Mouse (Mus musculus) CH12.LX (cell line): Measurements from ENCODE around the gene Pcdh9. TPM values are rescaled to one million over a fixed set of nuclear protein-coding genes. Genes with fewer than 3 reads are reported as not detected.

Source experiments
- DNase-seq: peaks from one replicate; pipeline ENCODE4 v3.0.0-alpha.2; 2013; ENCODE audit errors: extremely low read depth
- H3K27ac ChIP-seq: 2 replicates; pipeline ENCODE4 v1.5.1; 2012; ENCODE audit warnings: low read depth, mild to moderate bottlenecking, control low read depth, moderate library complexity; ENCODE audit not compliant: insufficient read depth
- H3K27me3 ChIP-seq: replicated peaks from 2 replicates; pipeline ENCODE3; 2012; ENCODE audit warnings: inconsistent platforms
- H3K36me3 ChIP-seq, 2 experiments: replicated peaks in 1 of 2; 2 replicates each; pipeline versions ENCODE3 to v1.6.1; 2012; ENCODE audit warnings: inconsistent platforms in 1 of 2, low read length in 1 of 2, mild to moderate bottlenecking in 1 of 2, mixed read lengths in 1 of 2, moderate library complexity in 1 of 2; ENCODE audit not compliant: control insufficient read depth in 1 of 2, insufficient read depth in 1 of 2
- H3K4me1 ChIP-seq, 2 experiments: 2 replicates each; pipeline ENCODE4 v1.6.1; 2012; ENCODE audit warnings: inconsistent platforms in 1 of 2, moderate library complexity in 1 of 2; ENCODE audit not compliant: insufficient read depth in 2 of 2, control insufficient read depth in 1 of 2
- H3K4me2 ChIP-seq: 2 replicates; pipeline ENCODE4 v1.6.1; 2012; ENCODE audit warnings: low read depth, mild to moderate bottlenecking, control low read depth; ENCODE audit not compliant: poor library complexity, insufficient read depth, severe bottlenecking
- H3K4me3 ChIP-seq, 3 experiments: fragments of 150-350 bp in 1 of 3; sonication (generic) in 1 of 3; replicated peaks in 1 of 3; 2 replicates each; pipeline versions ENCODE3 to v1.5.1; 2011 to 2012; ENCODE audit warnings: low read depth in 2 of 3, low read length in 2 of 3, mild to moderate bottlenecking in 2 of 3, moderate library complexity in 2 of 3, control low read depth in 1 of 3, improper control_type of control experiment in 1 of 3, inconsistent platforms in 1 of 3, mixed read lengths in 1 of 3; ENCODE audit not compliant: poor library complexity in 1 of 3
- H3K79me2 ChIP-seq: replicated peaks from 2 replicates; pipeline ENCODE4 v1.6.1; 2012; ENCODE audit warnings: mild to moderate bottlenecking, moderate library complexity; ENCODE audit not compliant: control insufficient read depth, poor library complexity, insufficient read depth, severe bottlenecking; ENCODE audit errors: extremely low read depth
- H3K9ac ChIP-seq: 2 replicates; pipeline ENCODE4 v1.6.1; 2012; ENCODE audit warnings: low read depth, mild to moderate bottlenecking, control low read depth, moderate library complexity; ENCODE audit not compliant: insufficient read depth
- H3K9me3 ChIP-seq: replicated peaks from 2 replicates; pipeline ENCODE3; 2012; ENCODE audit warnings: low read length, inconsistent platforms, mixed read lengths
- BHLHE40 ChIP-seq: IDR thresholded peaks from 2 replicates; pipeline ENCODE4 v1.6.1; 2011; ENCODE audit warnings: mild to moderate bottlenecking, low read depth, low read length, improper control_type of control experiment
- CTCF ChIP-seq, 2 experiments: IDR thresholded peaks in 1 of 2; conservative IDR thresholded peaks in 1 of 2; 2 replicates each; pipeline ENCODE4 v1.5.1; 2011 to 2012; ENCODE audit warnings: low read depth in 2 of 2, low read length in 2 of 2, improper control_type of control experiment in 1 of 2, inconsistent platforms in 1 of 2, mild to moderate bottlenecking in 1 of 2, moderate library complexity in 1 of 2
- E2F4 ChIP-seq: IDR thresholded peaks from 2 replicates; pipeline ENCODE4 v1.6.1; 2011; ENCODE audit warnings: low read depth, low read length, improper control_type of control experiment; ENCODE audit not compliant: insufficient replicate concordance
- EP300 ChIP-seq: IDR thresholded peaks from 2 replicates; pipeline ENCODE4 v1.6.1; 2011; ENCODE audit warnings: low read length, improper control_type of control experiment
- ETS1 ChIP-seq: conservative IDR thresholded peaks from 2 replicates; pipeline ENCODE4 v1.6.1; 2012; ENCODE audit warnings: low read depth, mild to moderate bottlenecking, inconsistent platforms, low read length, improper control_type of control experiment, moderate library complexity
- GABPA ChIP-seq: IDR thresholded peaks from 2 replicates; pipeline ENCODE4 v1.6.1; 2012; ENCODE audit warnings: low read depth, low read length, improper control_type of control experiment, inconsistent platforms; ENCODE audit not compliant: insufficient replicate concordance
- HCFC1 ChIP-seq: IDR thresholded peaks from 2 replicates; pipeline ENCODE4 v1.6.1; 2012; ENCODE audit warnings: low read depth, mild to moderate bottlenecking, inconsistent platforms, low read length, improper control_type of control experiment
- IRF4 ChIP-seq: IDR thresholded peaks from 2 replicates; pipeline ENCODE4 v1.6.1; 2014; ENCODE audit warnings: low read depth, mild to moderate bottlenecking, inconsistent platforms, low read length, improper control_type of control experiment
- MAX ChIP-seq: IDR thresholded peaks from 2 replicates; pipeline ENCODE4 v1.6.1; 2011; ENCODE audit warnings: low read length, improper control_type of control experiment
- MYC ChIP-seq: IDR thresholded peaks from 2 replicates; pipeline ENCODE4 v1.6.1; 2011; ENCODE audit warnings: low read depth, mild to moderate bottlenecking, improper control_type of control experiment, low read length
- NELFE ChIP-seq: IDR thresholded peaks from 2 replicates; pipeline ENCODE4 v1.6.1; 2011; ENCODE audit warnings: low read depth, low read length, improper control_type of control experiment
- POLR2AphosphoS2 ChIP-seq: IDR thresholded peaks from 2 replicates; pipeline ENCODE4 v1.6.1; 2011; ENCODE audit warnings: low read depth, low read length, improper control_type of control experiment
- RCOR1 ChIP-seq: conservative IDR thresholded peaks from 2 replicates; pipeline ENCODE4 v1.6.1; 2012; ENCODE audit warnings: low read depth, mild to moderate bottlenecking, inconsistent platforms, low read length, improper control_type of control experiment
- TBP ChIP-seq: conservative IDR thresholded peaks from 2 replicates; pipeline ENCODE4 v1.6.1; 2011; ENCODE audit warnings: low read depth, low read length, improper control_type of control experiment
- TCF12 ChIP-seq: IDR thresholded peaks from 2 replicates; pipeline ENCODE4 v1.6.1; 2014; ENCODE audit warnings: low read depth, mild to moderate bottlenecking, inconsistent platforms, low read length, improper control_type of control experiment
- USF2 ChIP-seq: conservative IDR thresholded peaks from 2 replicates; pipeline ENCODE4 v1.6.1; 2011; ENCODE audit warnings: low read depth, low read length, improper control_type of control experiment
- ZKSCAN1 ChIP-seq: IDR thresholded peaks from 2 replicates; pipeline ENCODE4 v1.6.1; 2012; ENCODE audit warnings: low read depth, inconsistent platforms, low read length, improper control_type of control experiment, borderline replicate concordance
- ZNF384 ChIP-seq: IDR thresholded peaks from 2 replicates; pipeline ENCODE4 v1.6.1; 2012; ENCODE audit warnings: low read depth, low read length, improper control_type of control experiment, inconsistent platforms
- dilution Hi-C: fragments of 300-500 bp; cut with MboI; formaldehyde crosslinking; loops from 2 replicates; pipeline ENCODE4 v1.14.3; 2020; ENCODE audit warnings: low sequenced_read_pairs; ENCODE audit not compliant: extremely low pct_unique_long_range_greater_than_20kb, extremely low pct_ligation_motif_present
- in situ Hi-C: fragments of 300-500 bp; cut with MboI; formaldehyde crosslinking; loops from 3 replicates; pipeline ENCODE4 v1.14.3; 2019; ENCODE audit warnings: low sequenced_read_pairs, low pct_ligation_motif_present, low pct_unique_long_range_greater_than_20kb, mixed read lengths
- polyA plus RNA-seq: library from polyadenylated mRNA; unstranded; fragments of >175 nt; gene quantifications from 2 replicates; pipeline ENCODE4 v1.2.1, GENCODE M21; 2012; ENCODE audit warnings: low read depth; ENCODE audit not compliant: insufficient read length
- total RNA-seq, 2 experiments: library from RNA; depleted of rRNA; stranded (reverse); fragments of 300-350 nt in 1 of 2; fragments of >200 nt in 1 of 2; gene quantifications; 2 replicates each; pipeline ENCODE4 v1.2.3; 2012 to 2014

Pcdh9 gene
- total and polyA plus RNA-seq, 3 experiments: not detected

DNA sequence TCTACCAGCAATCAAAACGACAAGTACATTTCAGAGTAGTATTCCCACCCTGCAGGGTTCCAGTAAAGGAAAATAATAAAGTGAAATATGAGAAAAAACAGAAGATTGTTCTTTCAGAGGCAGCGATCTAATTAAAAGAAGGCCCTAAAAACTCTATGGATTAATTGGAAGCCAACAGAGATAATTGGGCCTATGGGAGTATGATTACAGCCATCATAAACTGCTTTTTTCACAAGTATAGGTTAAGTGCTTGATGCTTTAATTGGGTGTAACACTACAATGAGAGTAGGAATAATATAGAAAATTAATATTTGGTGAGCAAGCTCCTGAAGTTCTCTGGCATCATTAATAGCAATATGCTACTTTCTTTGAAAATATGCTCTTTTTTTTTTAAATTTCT lies 448.6 kb downstream of the Pcdh9 start:
- TF ChIP-seq ETS1 (no peak), EP300 (no peak), TBP (no peak)
- no peak overlapping the region for H3K4me3 ChIP-seq
- no peaks in the 10 kb centered on the region for H3K27me3 ChIP-seq
- in situ Hi-C loops: no loop called here
- no peaks in the 10 kb centered on the region for H3K4me1 ChIP-seq
- no peaks in the 10 kb centered on the region for H3K79me2 ChIP-seq
- H3K36me3 ChIP-seq: no peaks in the 10 kb centered on the region
- H3K9ac ChIP-seq: no peak overlapping the region
- DNase-seq: no peak
- H3K9me3 ChIP-seq: peaks cover 22% of the 10 kb centered on the region
- no peak overlapping the region for H3K27ac ChIP-seq
- dilution Hi-C loops: no loop called here
- H3K4me2 ChIP-seq: no peak overlapping the region

DNA sequence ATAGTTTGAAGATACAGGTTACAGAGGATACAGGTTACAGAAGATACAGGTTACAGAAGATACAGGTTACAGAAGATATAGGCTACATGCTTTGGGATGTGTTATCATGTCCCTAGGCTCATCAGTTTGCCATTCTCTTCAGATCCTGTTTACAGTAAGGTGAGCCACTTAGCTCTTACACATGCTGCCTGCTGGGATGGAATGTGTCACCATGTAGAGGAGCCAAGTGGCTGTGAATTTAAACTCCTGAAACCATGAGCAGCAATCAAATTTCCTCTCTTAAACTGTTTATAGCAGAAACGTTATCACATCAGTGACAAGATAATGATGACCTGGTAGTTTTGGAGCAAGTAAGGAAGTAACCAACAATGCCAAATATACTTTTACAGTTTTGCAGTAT lies 453.3 kb downstream of the Pcdh9 start:
- Histone ChIP-seq H3K27me3 (no peaks in the 10 kb centered on the region), H3K9me3 (peaks cover 20% of the 10 kb centered on the region), H3K27ac (no peak overlapping the region)
- TF ChIP-seq POLR2AphosphoS2 (no peak), USF2 (no peak), HCFC1 (no peak), MYC (no peak), E2F4 (no peak), ZNF384 (no peak)
- TF ChIP-seq, all 38 proteins: peak for 0
- Histone ChIP-seq H3K4me2 (no peak overlapping the region), H3K79me2 (no peaks in the 10 kb centered on the region), H3K9ac (no peak overlapping the region), H3K36me3 (no peaks in the 10 kb centered on the region), H3K4me3 (no peak overlapping the region), H3K4me1 (no peaks in the 10 kb centered on the region)
- no peak for DNase-seq
- in situ Hi-C loops: no loop called here
- dilution Hi-C loops: no loop called here

DNA sequence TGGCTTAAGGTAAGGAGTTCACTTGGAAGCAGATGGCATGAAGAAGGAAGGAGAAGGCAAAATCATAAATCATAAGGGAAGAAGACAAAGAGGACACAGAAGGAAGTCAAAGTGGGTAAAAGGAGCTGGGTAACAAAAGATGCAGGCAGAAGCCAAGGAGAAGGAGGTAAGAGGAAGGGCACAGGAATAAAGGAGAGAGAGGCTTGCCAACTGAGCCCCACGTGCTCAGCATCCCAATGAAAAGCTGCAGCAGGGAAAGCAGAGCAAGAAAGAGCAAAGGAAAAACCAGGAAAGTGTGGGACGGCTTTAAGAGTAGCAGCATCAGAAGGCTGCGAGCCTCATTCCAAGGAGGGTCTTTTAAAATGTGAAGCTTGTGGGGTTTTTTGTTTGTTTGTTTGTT lies 473.7 kb downstream of the Pcdh9 start:
- no peak overlapping the region for H3K9ac ChIP-seq
- H3K9me3 ChIP-seq: peaks cover 16% of the 10 kb centered on the region
- no peaks in the 10 kb centered on the region for H3K27me3 ChIP-seq
- no peak for TF ChIP-seq RCOR1
- TF ChIP-seq TBP: no peak
- no peak for TF ChIP-seq HCFC1
- TF ChIP-seq IRF4: no peak
- no peak for TF ChIP-seq ZNF384
- no peak for TF ChIP-seq GABPA
- no peak for TF ChIP-seq NELFE
- TF ChIP-seq CTCF (conservative IDR thresholded peaks at IDR 0.05 in 1 of 2, IDR thresholded peaks at IDR 0.05 in 1 of 2; ENCODE audit: low read depth in 2 of 2, low read length in 2 of 2): no peak
- no peak for TF ChIP-seq TCF12
- no peak for TF ChIP-seq USF2
- no peak for TF ChIP-seq EP300
- TF ChIP-seq BHLHE40: no peak
- TF ChIP-seq MYC: no peak
- no peak for TF ChIP-seq MAX
- no peak for TF ChIP-seq ZKSCAN1
- TF ChIP-seq, all 38 proteins: peak for 0
- Histone ChIP-seq H3K27ac (no peak overlapping the region), H3K4me3 (no peak overlapping the region), H3K4me1 (no peaks in the 10 kb centered on the region), H3K4me2 (no peak overlapping the region), H3K79me2 (no peaks in the 10 kb centered on the region), H3K36me3 (no peaks in the 10 kb centered on the region)
- dilution Hi-C loops: no loop called here
- DNase-seq: no peak
- in situ Hi-C loops: no loop called here
